Mouse (Mus musculus) thymus, postnatal 25 days (tissue): Measurements from ENCODE around the gene Crbn.
A peak's percentile ranks its signal among the peaks of the same experiment; 100 is the strongest.

Source experiments
- DNase-seq: peaks from one replicate; pipeline ENCODE4 v3.0.0; 2022

The Crbn gene

GRCm38 (mm10) chr6:106799333-106800226, at the start of gene Crbn:
TSS of gene Crbn (minus strand) at chr6:106800077.
- peak; percentile 93 for DNase-seq

- no peak for DNase-seq
Observed at GRCm38 (mm10) chr6:106840181-106840580, 40.3 kb upstream of the Crbn start.

DNA sequence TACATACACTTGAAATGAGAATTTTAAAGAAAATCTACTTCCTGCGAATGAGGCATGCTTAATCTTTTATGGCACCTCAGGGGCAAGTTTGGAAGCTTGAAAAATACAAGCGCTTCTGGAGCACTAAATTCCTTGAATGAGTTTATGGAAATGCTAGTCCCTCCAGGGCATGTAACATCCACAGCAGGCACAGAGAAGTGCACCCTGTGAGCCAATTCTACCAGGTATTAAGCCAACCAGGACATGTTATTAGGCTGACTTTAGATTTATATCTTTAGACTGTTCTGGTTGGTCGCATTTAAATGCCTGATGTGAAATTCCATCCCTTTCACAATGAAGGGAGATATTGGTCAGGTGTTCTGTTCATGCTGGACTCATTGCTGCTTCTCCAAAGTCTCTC, 38.2 kb upstream of the Crbn start:
- no peak for DNase-seq

GRCm38 (mm10) chr6:106835316-106835715, 35.4 kb upstream of the Crbn start:
- DNase-seq, result no peak

DNA sequence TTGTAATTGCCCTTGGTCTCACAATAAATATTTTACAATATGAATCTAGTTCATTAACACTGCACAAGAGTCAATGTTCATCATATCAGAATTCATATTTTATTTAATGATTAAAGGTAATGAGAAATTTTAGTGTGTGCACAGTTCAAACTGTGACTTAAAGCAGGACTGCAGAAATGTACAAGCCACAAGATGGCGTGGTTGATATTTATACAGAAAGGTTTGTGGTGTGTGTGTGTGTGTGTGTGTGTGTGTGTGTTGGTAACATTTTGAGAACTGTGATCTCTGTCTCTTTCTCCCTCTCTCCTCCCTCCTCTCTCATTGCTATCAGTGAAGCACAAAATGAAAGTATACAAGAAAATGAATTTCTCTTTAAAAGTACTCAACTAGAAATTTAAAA, 22.5 kb upstream of the Crbn start:
- DNase-seq, result no peak

DNA sequence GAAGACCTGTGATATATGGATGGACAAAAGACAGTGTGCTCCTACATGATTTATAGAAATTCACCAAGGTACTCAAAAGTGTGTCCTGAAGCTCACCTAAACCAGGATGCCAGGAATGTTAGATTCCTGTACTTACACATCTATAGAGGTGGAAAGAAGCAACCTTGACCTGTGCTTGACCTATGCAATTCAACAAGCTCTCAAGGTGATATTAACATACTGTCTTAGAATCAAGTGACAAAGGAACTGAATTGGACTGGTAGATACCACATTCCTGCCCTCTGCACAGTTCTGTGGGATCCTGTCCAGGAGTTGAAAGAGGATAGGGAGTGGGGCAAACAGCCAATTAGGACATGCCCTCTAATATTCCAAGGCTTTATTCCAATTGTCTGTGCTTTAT, 20.7 kb upstream of the Crbn start:
- DNase-seq, result no peak

GRCm38 (mm10) chr6:106819906-106820305, 20.0 kb upstream of the Crbn start:
- DNase-seq, result no peak

- DNase-seq, result no peak
Observed at GRCm38 (mm10) chr6:106819246-106819645, 19.4 kb upstream of the Crbn start.

GRCm38 (mm10) chr6:106810686-106811085, 10.8 kb upstream of the Crbn start:
- no peak for DNase-seq

- DNase-seq, result no peak
Observed at GRCm38 (mm10) chr6:106809161-106809560, 9.3 kb upstream of the Crbn start.

GRCm38 (mm10) chr6:106804904-106805303, 5.0 kb upstream of the Crbn start:
- no peak for DNase-seq

GRCm38 (mm10) chr6:106800227-106800557, 315 bp upstream of the Crbn start:
- no peak for DNase-seq

- DNase-seq, result peak; percentile 32
Observed at GRCm38 (mm10) chr6:106794094-106794814, 5.6 kb downstream of the Crbn start.

DNA sequence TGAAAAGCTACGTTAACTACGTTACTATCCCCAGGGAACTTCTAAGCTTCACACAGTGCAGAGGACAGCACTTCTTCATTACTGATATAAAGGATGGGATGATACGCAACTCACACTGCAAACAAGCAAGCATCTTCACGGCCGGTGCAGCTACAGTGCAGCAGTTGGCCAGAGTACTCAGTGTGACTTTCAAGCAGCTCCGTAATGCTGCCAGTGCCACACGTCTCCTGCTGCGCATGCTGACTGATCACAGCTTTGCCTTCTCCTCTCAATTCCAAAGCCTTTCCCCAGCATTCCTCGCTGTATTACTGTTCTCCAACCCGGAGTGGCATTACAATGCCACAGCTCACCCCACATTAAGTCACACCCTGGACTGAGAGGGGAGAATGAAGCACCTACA, 6.3 kb downstream of the Crbn start:
- DNase-seq, result no peak

DNA sequence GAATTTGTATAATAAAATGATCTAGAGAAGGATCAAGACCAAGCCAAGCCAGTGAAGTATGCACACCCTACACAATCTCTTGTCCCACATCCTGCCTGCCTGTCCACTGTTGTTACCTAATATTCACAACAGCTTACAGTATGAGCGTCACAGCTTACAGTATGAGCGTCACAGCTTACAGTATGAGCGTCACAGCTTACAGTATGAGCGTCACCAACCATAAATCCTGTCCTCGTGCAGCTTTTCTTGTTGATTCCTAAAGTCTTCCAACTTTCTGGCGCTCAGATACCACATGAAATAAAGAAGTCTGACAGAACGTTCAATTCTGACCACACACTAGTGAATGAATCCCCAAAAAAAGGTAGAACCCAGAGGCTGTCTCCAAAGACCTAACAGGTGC, 6.8 kb downstream of the Crbn start:
- no peak for DNase-seq

GRCm38 (mm10) chr6:106792486-106792885, 7.4 kb downstream of the Crbn start:
- DNase-seq, result no peak

- DNase-seq, result no peak
Observed at GRCm38 (mm10) chr6:106791429-106791828, 8.4 kb downstream of the Crbn start.

GRCm38 (mm10) chr6:106787138-106787537, 12.7 kb downstream of the Crbn start:
- DNase-seq, result no peak

- no peak for DNase-seq
Observed at GRCm38 (mm10) chr6:106770046-106770445, 29.8 kb downstream of the Crbn start.

GRCm38 (mm10) chr6:106769290-106769866, 30.5 kb downstream of the Crbn start:
- no peak for DNase-seq

- peak; percentile 98 for DNase-seq
Observed at GRCm38 (mm10) chr6:106768640-106769289, 31.1 kb downstream of the Crbn start, which contains the start of gene Trnt1. TSS of gene Trnt1 (plus strand) at chr6:106769120.

DNA sequence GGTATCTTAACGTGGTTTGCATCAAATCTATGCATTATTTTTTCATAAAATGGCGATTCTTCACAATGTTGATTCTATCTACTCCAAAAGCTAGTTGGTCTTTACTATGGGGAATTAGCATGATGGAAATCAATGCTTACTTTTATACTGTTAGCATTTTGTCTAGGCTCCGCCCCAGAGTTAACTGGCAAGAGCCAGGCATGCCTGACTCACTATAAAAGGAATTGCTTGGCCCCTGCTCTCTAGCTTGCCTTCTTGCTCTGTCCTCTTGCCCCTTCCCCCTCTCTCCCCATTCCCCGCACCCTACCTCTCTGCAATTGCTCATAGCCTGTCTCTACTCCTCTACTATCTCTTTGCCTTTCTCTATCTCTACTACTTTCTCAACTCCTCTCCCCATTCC, 33.1 kb downstream of the Crbn start:
- DNase-seq, result no peak

GRCm38 (mm10) chr6:106765892-106766291, 34.0 kb downstream of the Crbn start:
- no peak for DNase-seq
